In genomic region chr4:59382131-59382530, GRCm38 (mm10) we compare ENCODE assay signal across 9 mouse cellular contexts. TPM values are rescaled to one million over a fixed set of nuclear protein-coding genes. Genes with fewer than 3 reads are reported as not detected.
A peak's percentile ranks its signal among the peaks of the same experiment; 100 is the strongest.
DNase-seq lines count a peak whose midpoint lies in the region; ATAC-seq lines count a peak whose summit lies in the region.
"Had no signal": no experiment of that assay in that cellular context is flagged by ENCODE, and none has a peak within 500 bp of the region (broad histone marks: within the 10 kb centered on the region; RNA-seq: fewer than 3 reads in every experiment).

No protein-coding gene starts in this region.

- no peak for ATAC-seq in embryonic facial prominence, embryonic 13.5 days (ENCODE audit: insufficient number of reproducible peaks, insufficient read depth, low FRiP score, low TSS enrichment, low read depth)
- ATAC-seq in hindbrain, embryonic 14.5 days (ENCODE audit: low FRiP score) = no peak
- peak; percentile 47; the same call in 1 of the 2 replicates for ATAC-seq in midbrain, embryonic 13.5 days
- ATAC-seq in activated CD4-positive, CD25-positive, alpha-beta regulatory T cell, adult 4 months = no peak
- ATAC-seq in cerebellum, adult (ENCODE audit: insufficient number of reproducible peaks, low FRiP score, low TSS enrichment) = no peak

- no peaks in the 10 kb centered on the region; the same call in 1 of the 2 replicates for H3K27me3 ChIP-seq in embryonic facial prominence, embryonic 13.5 days
- no peaks in the 10 kb centered on the region for H3K27me3 ChIP-seq in hindbrain, embryonic 14.5 days (ENCODE audit: control insufficient read depth, insufficient read depth, low read length)
- H3K27me3 ChIP-seq in midbrain, embryonic 13.5 days = 0 out of 2 replicates have a peak, but pooled peaks cover 3% of the 10 kb centered on the region

- H3K36me3 ChIP-seq in embryonic facial prominence, embryonic 13.5 days = no peaks in the 10 kb centered on the region
- H3K36me3 ChIP-seq in hindbrain, embryonic 14.5 days (replicated peaks; ENCODE audit: control insufficient read depth, insufficient read depth) = no peaks in the 10 kb centered on the region
- H3K36me3 ChIP-seq in midbrain, embryonic 13.5 days = no peaks in the 10 kb centered on the region

- H3K4me2 ChIP-seq in embryonic facial prominence, embryonic 13.5 days = peak overlapping the region; percentile 53
- H3K4me2 ChIP-seq in hindbrain, embryonic 14.5 days (replicated peaks) = peak overlapping the region; percentile 22; the same call in 1 of the 2 replicates
- peak overlapping the region; percentile 40 for H3K4me2 ChIP-seq in midbrain, embryonic 13.5 days (replicated peaks)

- peaks cover 7% of the 10 kb centered on the region for H3K4me1 ChIP-seq in embryonic facial prominence, embryonic 13.5 days
- H3K4me1 ChIP-seq in hindbrain, embryonic 14.5 days (replicated peaks; ENCODE audit: control insufficient read depth, insufficient read depth, low read length) = no peaks in the 10 kb centered on the region
- peaks cover 5% of the 10 kb centered on the region; the same call in 1 of the 2 replicates for H3K4me1 ChIP-seq in midbrain, embryonic 13.5 days (replicated peaks)

- no peaks in the 10 kb centered on the region for H3K9me3 ChIP-seq in embryonic facial prominence, embryonic 13.5 days
- H3K9me3 ChIP-seq in hindbrain, embryonic 14.5 days (ENCODE audit: control insufficient read depth, low read length) = no peaks in the 10 kb centered on the region
- H3K9me3 ChIP-seq in midbrain, embryonic 13.5 days = no peaks in the 10 kb centered on the region

- no peak overlapping the region for H3K27ac ChIP-seq in embryonic facial prominence, embryonic 13.5 days
- no peak overlapping the region for H3K27ac ChIP-seq in hindbrain, embryonic 14.5 days
- no peak overlapping the region for H3K27ac ChIP-seq in midbrain, embryonic 13.5 days

- H3K4me3 ChIP-seq in embryonic facial prominence, embryonic 13.5 days = peak overlapping the region; percentile 12; the same call in 1 of the 2 replicates
- no peak overlapping the region for H3K4me3 ChIP-seq in hindbrain, embryonic 14.5 days (replicated peaks; ENCODE audit: low read length)
- H3K4me3 ChIP-seq in midbrain, embryonic 13.5 days (replicated peaks) = peak overlapping the region; percentile 11; the same call in 1 of the 2 replicates

- peak overlapping the region; percentile 62 for H3K9ac ChIP-seq in embryonic facial prominence, embryonic 13.5 days
- no peak overlapping the region for H3K9ac ChIP-seq in hindbrain, embryonic 14.5 days
- no peak overlapping the region; the same call in 1 of the 2 replicates for H3K9ac ChIP-seq in midbrain, embryonic 13.5 days (replicated peaks)

- DNase-seq in WW6 (ENCODE audit: low read depth, low spot score) = peak; percentile 36
- no peak for DNase-seq in hindbrain, embryonic 14.5 days (ENCODE audit: low spot score)
- DNase-seq in frontal cortex, postnatal 14 days (ENCODE audit: low spot score in 2 of 2) = no peak
- DNase-seq in cerebellum, postnatal 25 days = no peak
- DNase-seq: right cerebral cortex, postnatal 14 days had no signal

- 10% methylated on average over 12 of the region's 12 CpGs for WGBS in embryonic facial prominence, embryonic 13.5 days
- 20% methylated on average over 12 of the region's 12 CpGs for WGBS in hindbrain, embryonic 14.5 days
- 34% methylated on average over 12 of the region's 12 CpGs for WGBS in midbrain, embryonic 13.5 days

RNA-seq across cellular contexts. Expression of gene Susd1, which starts 56.3 kb away (rescaled TPM):
- polyA plus RNA-seq in embryonic facial prominence, embryonic 13.5 days (2015; fragmentation: Nextera tagmentation; extraction: Ambion mirVana) = 2.5 and 3.3 TPM in 2 replicates
- polyA plus RNA-seq in hindbrain, embryonic 14.5 days (2014; fragmentation: Nextera tagmentation; extraction: Ambion mirVana) = 1.2 and 1.4 TPM in 2 replicates
- polyA plus RNA-seq in midbrain, embryonic 13.5 days (2015; fragmentation: Nextera tagmentation; extraction: Ambion mirVana) = 1.1 and 1.4 TPM in 2 replicates
- 1 to 10 TPM; 1.0 to 3.0 TPM for polyA plus RNA-seq in activated CD4-positive, CD25-positive, alpha-beta regulatory T cell, adult 4 months (2017; shearing (Covaris generic))
